Comparison of ENCODE assay signal across 30 mouse cellular contexts in the genomic region with DNA sequence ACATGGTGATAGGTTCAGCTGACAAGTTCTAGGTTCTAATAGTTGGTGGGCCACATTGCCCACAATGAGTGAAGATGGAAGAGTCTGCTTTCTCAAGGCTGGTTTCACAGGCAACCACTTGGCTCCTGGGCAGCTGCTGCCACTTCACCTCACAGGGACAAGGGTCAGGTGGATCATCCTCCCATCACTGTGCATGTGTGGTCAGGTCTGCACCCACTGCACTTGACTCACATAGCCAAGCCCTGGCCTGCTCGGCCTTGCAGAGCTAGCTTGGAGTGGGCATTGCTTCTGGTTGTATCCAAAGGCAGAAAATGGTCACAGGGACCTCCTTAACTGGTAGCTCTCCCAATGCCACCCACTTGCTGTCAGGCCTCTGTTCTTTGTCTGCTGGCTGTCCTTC.
"Had no signal": no experiment of that assay in that cellular context is flagged by ENCODE, and none has a peak within 500 bp of the region (broad histone marks: within the 10 kb centered on the region; RNA-seq: fewer than 3 reads in every experiment).

No protein-coding gene starts in this region.

- DNase-seq: left cerebral cortex, postnatal 4 days; liver; liver, embryonic 13.5 days; liver, postnatal 0 days; lung, adult 18-20 months; lung, adult 2 months; lung, embryonic 14.5 days; lung, postnatal 10 days; lung, postnatal 14 days; lung, postnatal 36 days; lung, postnatal 4 days had no signal

- H3K4me3 ChIP-seq: left cerebral cortex, adult 2 months; limb, embryonic 10.5 days; limb, embryonic 12.5 days; limb, embryonic 13.5 days; limb, embryonic 15.5 days; liver, embryonic 12.5 days; liver, embryonic 13.5 days; liver, embryonic 15.5 days; lung, embryonic 15.5 days; megakaryocyte, embryonic 14.5 days; midbrain, embryonic 10.5 days; midbrain, embryonic 12.5 days; midbrain, embryonic 13.5 days; midbrain, embryonic 15.5 days; neural tube, embryonic 12.5 days had no signal

- H3K9me3 ChIP-seq: limb, embryonic 10.5 days; limb, embryonic 12.5 days; limb, embryonic 13.5 days; limb, embryonic 15.5 days; liver, embryonic 12.5 days; liver, embryonic 13.5 days; liver, embryonic 15.5 days; lung, embryonic 15.5 days; megakaryocyte, embryonic 14.5 days; midbrain, embryonic 10.5 days; midbrain, embryonic 12.5 days; midbrain, embryonic 13.5 days; midbrain, embryonic 15.5 days; neural tube, embryonic 12.5 days had no signal

- H3K4me2 ChIP-seq: limb, embryonic 12.5 days; limb, embryonic 13.5 days; limb, embryonic 15.5 days; liver, embryonic 11.5 days; liver, embryonic 12.5 days; liver, embryonic 13.5 days; liver, embryonic 15.5 days; lung, embryonic 14.5 days; lung, embryonic 15.5 days; midbrain, embryonic 12.5 days; midbrain, embryonic 13.5 days; midbrain, embryonic 15.5 days; neural tube, embryonic 12.5 days had no signal

- H3K9ac ChIP-seq: limb, embryonic 12.5 days; limb, embryonic 13.5 days; limb, embryonic 15.5 days; liver, embryonic 12.5 days; liver, embryonic 13.5 days; liver, embryonic 14.5 days; liver, embryonic 15.5 days; liver, postnatal 0 days; lung, embryonic 14.5 days; lung, embryonic 15.5 days; midbrain, embryonic 12.5 days; midbrain, embryonic 13.5 days; midbrain, embryonic 15.5 days; neural tube, embryonic 12.5 days had no signal

- H3K4me1 ChIP-seq: limb, embryonic 10.5 days; limb, embryonic 12.5 days; limb, embryonic 13.5 days; limb, embryonic 15.5 days; liver, embryonic 13.5 days; liver, embryonic 15.5 days; lung, embryonic 15.5 days; midbrain, embryonic 10.5 days; midbrain, embryonic 12.5 days; midbrain, embryonic 13.5 days; midbrain, embryonic 15.5 days; neural tube, embryonic 12.5 days had no signal

- ATAC-seq: liver, embryonic 12.5 days; liver, postnatal 0 days; lung, postnatal 0 days; midbrain, embryonic 13.5 days; midbrain, embryonic 15.5 days; midbrain, embryonic 16.5 days had no signal

- H3K27ac ChIP-seq: left cerebral cortex, adult 2 months; limb, embryonic 10.5 days; limb, embryonic 12.5 days; limb, embryonic 13.5 days; limb, embryonic 15.5 days; liver, embryonic 12.5 days; liver, embryonic 14.5 days; liver, embryonic 15.5 days; lung, embryonic 15.5 days; macrophage; midbrain, embryonic 10.5 days; midbrain, embryonic 12.5 days; midbrain, embryonic 13.5 days; midbrain, embryonic 15.5 days; neural tube, embryonic 12.5 days had no signal

- H3K27me3 ChIP-seq: limb, embryonic 12.5 days; limb, embryonic 13.5 days; limb, embryonic 15.5 days; liver, embryonic 12.5 days; liver, embryonic 13.5 days; liver, embryonic 15.5 days; lung, embryonic 15.5 days; megakaryocyte, embryonic 14.5 days; midbrain, embryonic 12.5 days; midbrain, embryonic 13.5 days; midbrain, embryonic 15.5 days; neural tube, embryonic 12.5 days had no signal
